Mouse (Mus musculus): ENCODE data around the gene Stub1. TPM values are rescaled to one million over a fixed set of nuclear protein-coding genes. Genes with fewer than 3 reads are reported as not detected.
"Not testable (repeated sequence)": the region's sequence is repeated elsewhere in the genome, so short reads cannot be mapped to it uniquely, and the experiment has no call there.

The Stub1 gene
- total and polyA plus RNA-seq, 3 experiments, result 105 to 147 (median 129) TPM

- Histone ChIP-seq H3K4me1 (ENCODE audit: control insufficient read depth, insufficient read depth, low read length) (no peaks in the 10 kb centered on the region; the same call in 1 of the 2 replicates), H3K9ac (ENCODE audit: low read depth, low read length) (peak within 1 kb of the TSS; percentile 28), H3K36me3 (ENCODE audit: control insufficient read depth, insufficient read depth, low read length) (no peaks in the 10 kb centered on the region), H3K79me2 (replicated peaks; ENCODE audit: control insufficient read depth, insufficient read depth, low read length) (no peaks in the 10 kb centered on the region), H3K4me3 (peak within 1 kb of the TSS; percentile 46), H3K27ac (no peak within 1 kb of the TSS), H3K27me3 (ENCODE audit: control insufficient read depth, insufficient read depth, low read length) (no peaks in the 10 kb centered on the region)
- DNase-seq, result peak; percentile 78
- intact Hi-C loops (cut with DNase I), result no loop called here
- TF ChIP-seq EP300 (IDR thresholded peaks at IDR 0.05; ENCODE audit: insufficient read depth, low read depth, low read length) (no peak), CTCF (IDR thresholded peaks at IDR 0.05) (peak; percentile 59)
- 1% methylated on average over 97 of the region's 100 CpGs for WGBS
Observed at GRCm38 (mm10) chr17:25808789-25809605, 24.2 kb downstream of the Stub1 start, which contains the start of gene Fbxl16. TSS of gene Fbxl16 (plus strand) at chr17:25809085.

GRCm38 (mm10) chr17:25808028-25808427 is 25.2 kb downstream of the Stub1 start:
- H3K79me2 ChIP-seq (replicated peaks; ENCODE audit: control insufficient read depth, insufficient read depth, low read length), result no peaks in the 10 kb centered on the region
- H3K27ac ChIP-seq, result no peak overlapping the region
- no peaks in the 10 kb centered on the region; the same call in 1 of the 2 replicates for H3K4me1 ChIP-seq (ENCODE audit: control insufficient read depth, insufficient read depth, low read length)
- no peaks in the 10 kb centered on the region for H3K36me3 ChIP-seq (ENCODE audit: control insufficient read depth, insufficient read depth, low read length)
- H3K4me3 ChIP-seq, result no peak overlapping the region
- no peaks in the 10 kb centered on the region for H3K27me3 ChIP-seq (ENCODE audit: control insufficient read depth, insufficient read depth, low read length)
- no peak for TF ChIP-seq POLR2A (IDR thresholded peaks at IDR 0.05; ENCODE audit: insufficient read depth, low read depth, low read length)
- no peak for TF ChIP-seq EP300 (IDR thresholded peaks at IDR 0.05; ENCODE audit: insufficient read depth, low read depth, low read length)
- no peak for TF ChIP-seq CTCF (IDR thresholded peaks at IDR 0.05)
- no peak overlapping the region for H3K9ac ChIP-seq (ENCODE audit: low read depth, low read length)
- 49% methylated on average over 5 of the region's 5 CpGs for WGBS
- DNase-seq, result no peak
- intact Hi-C loops (cut with DNase I), result no loop called here

- DNase-seq; H3K4me1 ChIP-seq (ENCODE audit: control insufficient read depth, insufficient read depth, low read length); H3K4me3 ChIP-seq; intact Hi-C loops (cut with DNase I); H3K27ac ChIP-seq; H3K36me3 ChIP-seq (ENCODE audit: control insufficient read depth, insufficient read depth, low read length); H3K27me3 ChIP-seq (ENCODE audit: control insufficient read depth, insufficient read depth, low read length); H3K9ac ChIP-seq (ENCODE audit: low read depth, low read length); H3K79me2 ChIP-seq (replicated peaks; ENCODE audit: control insufficient read depth, insufficient read depth, low read length): not testable (repeated sequence)
- 45% methylated on average over 2 of the region's 2 CpGs for WGBS
Observed at GRCm38 (mm10) chr17:25807452-25807851, 25.8 kb downstream of the Stub1 start.

- Histone ChIP-seq H3K9ac (ENCODE audit: low read depth, low read length) (no peak overlapping the region), H3K27me3 (ENCODE audit: control insufficient read depth, insufficient read depth, low read length) (no peaks in the 10 kb centered on the region), H3K79me2 (replicated peaks; ENCODE audit: control insufficient read depth, insufficient read depth, low read length) (no peaks in the 10 kb centered on the region), H3K4me3 (no peak overlapping the region), H3K27ac (no peak overlapping the region), H3K36me3 (ENCODE audit: control insufficient read depth, insufficient read depth, low read length) (no peaks in the 10 kb centered on the region), H3K4me1 (ENCODE audit: control insufficient read depth, insufficient read depth, low read length) (no peaks in the 10 kb centered on the region; the same call in 1 of the 2 replicates)
- intact Hi-C loops (cut with DNase I), result no loop called here
- TF ChIP-seq CTCF (IDR thresholded peaks at IDR 0.05), result no peak
- no peak for TF ChIP-seq EP300 (IDR thresholded peaks at IDR 0.05; ENCODE audit: insufficient read depth, low read depth, low read length)
- no peak for TF ChIP-seq POLR2A (IDR thresholded peaks at IDR 0.05; ENCODE audit: insufficient read depth, low read depth, low read length)
- DNase-seq, result no peak
- 81% methylated on average over 4 of the region's 4 CpGs for WGBS
Observed at GRCm38 (mm10) chr17:25806507-25806906, 26.7 kb downstream of the Stub1 start.

GRCm38 (mm10) chr17:25802825-25803517 is 30.2 kb downstream of the Stub1 start:
- no peak overlapping the region for H3K27ac ChIP-seq
- no peaks in the 10 kb centered on the region for H3K27me3 ChIP-seq (ENCODE audit: control insufficient read depth, insufficient read depth, low read length)
- no peaks in the 10 kb centered on the region for H3K79me2 ChIP-seq (replicated peaks; ENCODE audit: control insufficient read depth, insufficient read depth, low read length)
- H3K9ac ChIP-seq (ENCODE audit: low read depth, low read length), result no peak overlapping the region
- H3K4me3 ChIP-seq, result no peak overlapping the region
- intact Hi-C loops (cut with DNase I), result loop anchor here (5.0 kb wide), 2 partner anchors 236 to 326 kb away; no protein-coding TSS in a partner anchor
- no peaks in the 10 kb centered on the region for H3K36me3 ChIP-seq (ENCODE audit: control insufficient read depth, insufficient read depth, low read length)
- no peaks in the 10 kb centered on the region for H3K4me1 ChIP-seq (ENCODE audit: control insufficient read depth, insufficient read depth, low read length)
- WGBS, result 11% methylated on average over 10 of the region's 10 CpGs
- peak; percentile 63 to 68 for DNase-seq
- TF ChIP-seq EP300 (IDR thresholded peaks at IDR 0.05; ENCODE audit: insufficient read depth, low read depth, low read length) (no peak), POLR2A (IDR thresholded peaks at IDR 0.05; ENCODE audit: insufficient read depth, low read depth, low read length) (no peak), CTCF (IDR thresholded peaks at IDR 0.05) (no peak)

- peak; percentile 70; the same call in 1 of the 2 replicates for TF ChIP-seq EP300 (IDR thresholded peaks at IDR 0.05; ENCODE audit: insufficient read depth, low read depth, low read length)
- no peak for TF ChIP-seq POLR2A (IDR thresholded peaks at IDR 0.05; ENCODE audit: insufficient read depth, low read depth, low read length)
- TF ChIP-seq CTCF (IDR thresholded peaks at IDR 0.05), result peak; percentile 97
- Histone ChIP-seq H3K4me3 (no peak overlapping the region), H3K36me3 (ENCODE audit: control insufficient read depth, insufficient read depth, low read length) (no peaks in the 10 kb centered on the region), H3K27me3 (ENCODE audit: control insufficient read depth, insufficient read depth, low read length) (no peaks in the 10 kb centered on the region), H3K9ac (ENCODE audit: low read depth, low read length) (no peak overlapping the region), H3K79me2 (replicated peaks; ENCODE audit: control insufficient read depth, insufficient read depth, low read length) (no peaks in the 10 kb centered on the region), H3K27ac (no peak overlapping the region), H3K4me1 (ENCODE audit: control insufficient read depth, insufficient read depth, low read length) (peaks cover 2% of the 10 kb centered on the region)
- intact Hi-C loops (cut with DNase I), result loop anchor here (1.0 to 5.0 kb wide), 3 partner anchors 28 to 324 kb away; partner anchors contain the start of gene Narfl
- 5% methylated on average over 6 of the region's 6 CpGs for WGBS
- peak; percentile 69 to 70 for DNase-seq
Observed at GRCm38 (mm10) chr17:25801029-25801428, 32.2 kb downstream of the Stub1 start.

Data from heart, adult 2 months (tissue).